Mouse (Mus musculus): Measurements from ENCODE around the gene Nmnat3.
"Not testable (repeated sequence)": the region's sequence is repeated elsewhere in the genome, so short reads cannot be mapped to it uniquely, and the experiment has no call there.

Gene Nmnat3

DNA sequence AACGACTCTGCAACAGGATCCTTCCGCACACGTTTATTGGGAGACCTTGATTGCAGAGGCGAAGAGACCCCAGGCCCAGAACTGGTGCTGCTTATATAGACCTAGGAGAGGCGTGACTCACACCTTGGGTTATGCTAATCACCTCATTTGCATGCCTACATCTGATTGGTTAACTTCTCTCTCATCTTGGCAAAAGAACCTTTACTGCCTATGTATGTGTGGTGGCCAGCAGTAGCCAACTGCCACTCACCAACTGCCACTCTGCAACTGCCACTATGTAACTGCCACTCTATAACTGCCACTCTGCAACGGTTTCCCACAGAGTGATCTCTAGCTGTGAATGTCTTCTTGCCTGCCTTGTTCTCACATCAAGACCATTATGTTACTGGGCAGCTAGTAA is at the start of gene Nmnat3:
Nmnat3 (plus strand) TSS at position 301 of the 400 bp plus-strand sequence.
- DNase-seq (ENCODE audit: low read depth, low spot score): not testable (repeated sequence)

DNA sequence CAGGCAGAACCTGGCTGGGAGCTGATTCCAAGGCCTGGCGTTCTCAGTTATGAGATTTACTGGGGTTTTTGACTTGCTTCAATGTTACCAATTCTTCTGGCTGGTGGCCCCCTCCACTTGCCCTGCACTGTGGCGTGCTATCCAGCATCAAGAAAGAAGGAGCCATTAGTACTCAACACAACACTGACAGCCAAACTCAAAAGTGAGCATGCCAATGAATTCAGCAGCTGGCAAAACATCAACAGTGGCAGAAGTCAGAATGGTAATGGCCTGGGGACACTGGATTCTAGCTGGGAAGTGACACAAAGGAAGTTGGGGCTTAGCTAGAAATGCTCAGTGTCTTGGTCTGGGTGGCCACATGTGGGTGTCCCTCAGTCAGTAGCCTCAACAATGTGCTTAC is 43.8 kb upstream of the Nmnat3 start:
- DNase-seq (ENCODE audit: low read depth, low spot score): no peak

DNA sequence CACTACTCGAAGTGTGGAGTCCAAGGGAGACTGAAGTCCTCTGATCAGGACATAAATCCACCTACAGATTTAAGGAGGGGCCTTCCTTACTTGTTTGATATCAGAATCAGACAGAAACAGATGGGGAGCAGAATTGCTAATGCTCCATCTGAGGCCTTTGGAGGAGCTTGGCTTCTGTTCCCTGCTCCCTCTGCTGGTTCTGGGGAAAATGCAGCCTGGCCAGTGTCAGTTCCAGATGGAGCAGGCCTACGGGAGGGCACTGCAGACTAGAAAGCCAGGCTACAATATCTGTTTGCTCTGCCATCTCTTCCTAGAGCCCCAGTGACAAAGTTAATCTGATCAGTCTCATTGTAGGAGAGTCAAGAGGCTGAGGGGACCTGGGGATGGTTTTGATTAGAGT is 43.0 kb upstream of the Nmnat3 start:
- no peak for DNase-seq (ENCODE audit: low read depth, low spot score)

DNA sequence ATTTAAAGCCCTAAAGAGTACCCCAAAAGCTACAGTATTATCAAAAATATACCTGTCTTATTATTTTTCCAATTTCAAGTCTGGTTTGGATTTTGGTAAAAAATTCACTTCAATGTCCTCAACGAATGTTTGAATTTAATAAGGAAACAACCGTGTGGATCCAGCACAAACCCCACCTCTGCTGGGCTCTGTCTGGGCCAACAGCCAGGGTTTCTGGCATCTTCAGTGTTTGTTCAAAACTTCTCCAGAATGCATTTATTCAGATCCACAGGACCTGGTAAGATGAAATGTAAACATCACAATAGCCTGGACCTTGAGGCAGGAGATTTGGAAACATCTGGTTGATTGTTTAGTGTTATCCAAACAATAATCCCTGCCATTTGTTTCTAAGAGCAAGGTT is 42.0 kb upstream of the Nmnat3 start:
- no peak for DNase-seq (ENCODE audit: low read depth, low spot score)

DNA sequence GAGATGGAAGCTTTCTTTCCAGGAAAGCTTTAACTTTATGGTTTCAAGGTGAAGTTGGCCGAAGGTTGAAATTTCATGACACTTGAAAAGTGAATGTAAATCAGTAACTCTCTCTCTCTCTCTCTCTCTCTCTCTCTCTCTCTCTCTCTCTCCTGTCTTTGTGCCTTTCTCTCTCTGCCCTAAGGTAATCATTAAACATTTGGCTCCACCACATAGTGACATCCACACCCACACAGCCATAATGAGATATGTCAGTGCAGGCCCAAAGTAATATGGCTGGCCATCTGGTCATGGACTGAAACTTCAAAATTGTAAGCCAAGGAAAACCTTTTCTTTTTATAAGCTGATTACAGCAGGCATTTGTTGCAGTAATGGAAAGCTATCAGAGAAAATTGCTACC is 40.9 kb upstream of the Nmnat3 start:
- DNase-seq (ENCODE audit: low read depth, low spot score): no peak

DNA sequence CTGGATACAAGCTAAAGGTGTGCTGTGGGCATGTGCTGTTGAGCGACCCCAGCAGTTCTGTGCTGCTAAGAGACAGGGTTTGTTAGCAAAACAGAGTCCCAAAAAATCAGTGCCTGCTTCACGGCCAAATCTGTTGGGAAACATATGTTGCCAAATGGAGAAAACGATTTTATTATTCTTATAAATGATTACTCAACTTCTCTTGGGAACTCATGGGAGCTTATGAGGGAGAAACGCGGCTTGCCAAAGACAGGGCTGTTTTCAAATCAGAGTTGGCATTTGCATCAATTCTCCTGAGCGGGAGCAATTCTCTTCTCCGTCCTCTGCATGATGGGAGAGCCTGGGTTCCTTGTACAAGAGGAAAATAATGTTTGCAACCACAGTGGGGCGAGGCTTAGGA is 27.0 kb upstream of the Nmnat3 start:
- no peak for DNase-seq (ENCODE audit: low read depth, low spot score)

DNA sequence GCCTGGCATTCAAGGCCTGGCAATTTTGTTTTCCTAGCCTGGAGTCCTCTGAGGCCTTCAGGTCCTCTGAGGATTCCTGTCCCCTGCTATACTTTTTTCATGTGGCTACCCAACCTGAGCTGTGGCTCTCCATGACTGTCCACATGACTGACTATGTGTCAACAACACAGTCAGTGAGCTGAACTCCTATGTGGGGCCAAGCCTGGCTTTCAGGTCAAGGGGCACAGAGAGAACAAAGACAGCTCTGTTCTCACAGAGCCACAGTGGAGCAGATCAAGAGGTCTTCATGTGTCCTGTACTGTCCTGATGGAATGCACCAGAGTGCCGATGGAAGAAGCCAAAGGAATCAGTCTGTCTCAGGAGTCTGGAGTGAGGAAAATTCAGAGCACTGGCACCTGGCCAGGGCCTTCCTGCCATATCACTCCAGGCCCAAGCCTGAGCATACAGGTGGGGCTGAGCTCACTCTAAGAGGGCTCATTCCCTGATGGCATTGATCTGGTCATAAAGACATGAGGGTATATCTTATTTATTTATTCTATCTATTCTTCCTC is 25.7 kb upstream of the Nmnat3 start:
- no peak for DNase-seq (ENCODE audit: low read depth, low spot score)

DNA sequence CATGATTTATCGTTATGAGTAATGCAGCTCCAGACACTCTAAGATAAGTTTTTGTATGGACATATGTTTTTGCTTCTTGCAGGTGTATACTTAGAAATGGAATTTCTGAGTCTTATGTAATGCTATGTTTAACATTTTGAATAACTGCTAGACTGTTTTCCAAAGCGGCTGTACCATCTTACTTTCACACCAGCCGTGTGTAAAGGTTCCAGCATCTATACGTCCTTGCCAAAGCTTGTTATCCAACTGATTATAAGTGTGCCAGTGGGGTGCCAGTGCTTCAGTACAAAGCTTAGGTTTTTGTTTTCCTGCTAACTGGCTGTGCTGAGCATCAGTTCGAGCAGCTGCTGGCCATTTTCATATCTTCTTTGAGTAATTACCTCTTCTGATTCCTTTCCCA is 22.3 kb upstream of the Nmnat3 start:
- no peak for DNase-seq (ENCODE audit: low read depth, low spot score)

DNA sequence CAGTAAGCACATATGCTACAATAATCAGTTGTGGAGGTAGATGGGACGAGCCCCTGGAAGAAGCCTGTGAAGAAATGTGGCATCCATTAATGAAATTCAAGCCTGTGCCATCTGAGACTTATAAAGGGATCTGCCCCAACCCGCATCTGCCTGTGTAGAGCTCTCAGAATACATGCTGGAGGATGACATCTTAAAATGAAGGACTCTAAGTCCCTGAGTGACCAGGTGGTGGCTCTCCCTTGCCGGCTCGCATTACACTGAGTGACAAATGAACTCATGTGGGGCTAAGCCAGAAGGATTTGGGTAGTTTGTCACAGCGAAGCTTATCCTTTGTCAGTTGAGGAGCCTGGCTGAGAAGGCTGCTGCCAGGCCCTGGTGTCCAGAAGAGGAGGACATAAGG is 14.5 kb upstream of the Nmnat3 start:
- DNase-seq (ENCODE audit: low read depth, low spot score): no peak

DNA sequence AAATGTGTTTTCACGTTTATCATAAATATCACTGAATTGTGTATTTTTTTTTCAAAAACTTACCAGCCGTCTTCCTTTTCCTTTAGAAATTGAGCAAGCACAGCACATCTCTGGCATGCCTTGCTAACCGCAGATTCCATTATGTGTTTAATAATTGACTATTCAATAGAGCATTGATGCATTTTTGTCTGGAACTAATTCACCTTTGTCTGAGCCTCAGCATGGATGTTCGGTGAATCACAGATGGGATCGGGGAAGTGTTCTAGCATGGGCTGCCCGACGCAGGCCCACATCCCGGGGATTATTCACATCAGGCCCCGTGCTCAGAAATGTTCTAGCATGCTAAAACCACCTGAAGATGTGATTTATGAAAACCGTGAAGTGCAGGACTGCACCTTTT is 12.2 kb upstream of the Nmnat3 start:
- DNase-seq (ENCODE audit: low read depth, low spot score): no peak

DNA sequence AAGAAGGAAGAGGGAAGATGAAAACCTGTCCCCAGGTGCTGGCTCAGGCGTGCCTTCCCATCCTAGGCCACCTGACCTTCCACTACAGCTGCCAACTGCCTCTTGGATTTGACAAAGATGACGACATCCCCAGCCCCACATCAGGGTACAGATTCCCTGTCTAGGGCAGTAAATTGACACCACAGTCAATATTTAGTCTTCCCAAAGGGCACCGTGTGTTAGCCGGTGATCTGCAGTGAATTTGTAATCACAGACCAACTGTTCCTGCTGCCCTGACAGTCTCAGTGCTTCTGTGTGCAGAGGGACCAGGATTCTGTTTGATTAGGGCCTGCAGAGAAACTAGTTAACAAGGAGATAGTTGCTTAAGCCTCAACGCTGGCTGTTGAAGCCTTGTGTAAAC is 7.1 kb upstream of the Nmnat3 start:
- DNase-seq (ENCODE audit: low read depth, low spot score): no peak

DNA sequence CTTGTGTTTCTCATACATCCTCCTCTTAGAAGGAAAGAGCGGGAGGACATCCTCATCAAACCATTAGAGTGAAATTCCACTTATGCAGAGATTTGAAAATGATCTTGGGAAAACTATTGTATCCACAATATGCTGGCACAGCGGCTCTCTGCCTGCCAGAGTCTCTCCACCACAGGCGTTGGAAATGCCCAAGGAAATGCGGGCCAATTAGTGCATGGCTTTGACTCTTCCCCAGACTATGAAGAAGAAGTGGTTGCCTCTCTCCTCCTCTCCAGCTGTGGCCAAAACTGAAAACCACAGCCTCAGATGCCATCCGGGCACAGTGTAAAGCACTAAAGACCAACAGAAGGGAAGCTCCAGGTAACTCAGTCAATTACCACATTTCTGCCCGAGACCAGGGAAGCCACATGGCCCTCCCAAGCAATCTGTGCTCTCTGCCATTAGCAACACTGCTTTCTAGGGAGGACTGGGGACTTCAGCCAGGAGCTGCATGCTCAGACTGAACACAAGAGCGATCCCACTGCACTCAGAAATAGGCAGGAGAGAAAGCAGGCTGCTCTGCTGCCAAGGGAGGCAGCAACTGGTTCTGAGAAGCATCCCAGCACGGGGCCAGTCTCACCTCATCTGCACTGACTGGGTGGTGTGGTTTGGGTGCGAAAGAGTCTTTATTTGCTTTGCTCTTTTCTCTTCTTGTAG is 1.5 kb upstream of the Nmnat3 start:
- no peak for DNase-seq (ENCODE audit: low read depth, low spot score)

DNA sequence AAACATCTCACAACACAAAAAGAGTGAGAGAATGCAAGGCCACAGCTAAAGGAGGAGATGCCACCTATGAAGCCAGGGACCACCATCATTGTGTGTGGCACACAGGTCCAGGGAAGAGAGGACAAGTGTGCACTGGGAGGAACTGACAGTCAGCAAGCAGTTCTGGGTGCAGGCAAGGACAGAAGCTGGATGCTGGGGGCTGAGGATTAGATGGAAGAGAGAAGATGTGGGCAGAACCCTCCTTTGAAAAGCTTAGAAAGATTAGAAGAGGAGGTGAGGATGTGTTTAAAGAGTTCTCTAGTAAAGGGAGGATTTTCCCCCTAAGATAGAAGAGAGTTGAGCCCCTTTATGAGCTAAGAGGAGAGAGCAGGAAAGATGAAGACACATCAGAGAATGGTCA is 2.4 kb downstream of the Nmnat3 start:
- no peak for DNase-seq (ENCODE audit: low read depth, low spot score)

DNA sequence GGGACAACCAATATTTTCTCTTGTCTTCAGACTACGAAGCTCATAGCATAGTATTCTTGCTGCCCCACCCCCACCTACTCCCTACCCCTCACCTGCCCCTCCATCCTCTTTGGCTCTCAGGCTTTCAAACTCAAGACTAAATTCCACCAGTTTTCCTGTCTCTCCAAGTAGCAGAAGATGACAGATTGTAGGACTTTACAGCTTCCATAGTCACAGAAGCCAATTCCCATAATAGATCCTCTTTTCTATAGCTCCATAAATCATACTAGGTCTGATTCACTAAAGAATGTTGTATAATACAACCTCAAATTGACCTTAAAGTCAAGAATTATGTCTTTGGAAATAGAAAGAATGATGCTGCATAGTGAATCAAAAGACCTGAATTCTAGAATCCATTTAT is 3.4 kb downstream of the Nmnat3 start:
- no peak for DNase-seq (ENCODE audit: low read depth, low spot score)

DNA sequence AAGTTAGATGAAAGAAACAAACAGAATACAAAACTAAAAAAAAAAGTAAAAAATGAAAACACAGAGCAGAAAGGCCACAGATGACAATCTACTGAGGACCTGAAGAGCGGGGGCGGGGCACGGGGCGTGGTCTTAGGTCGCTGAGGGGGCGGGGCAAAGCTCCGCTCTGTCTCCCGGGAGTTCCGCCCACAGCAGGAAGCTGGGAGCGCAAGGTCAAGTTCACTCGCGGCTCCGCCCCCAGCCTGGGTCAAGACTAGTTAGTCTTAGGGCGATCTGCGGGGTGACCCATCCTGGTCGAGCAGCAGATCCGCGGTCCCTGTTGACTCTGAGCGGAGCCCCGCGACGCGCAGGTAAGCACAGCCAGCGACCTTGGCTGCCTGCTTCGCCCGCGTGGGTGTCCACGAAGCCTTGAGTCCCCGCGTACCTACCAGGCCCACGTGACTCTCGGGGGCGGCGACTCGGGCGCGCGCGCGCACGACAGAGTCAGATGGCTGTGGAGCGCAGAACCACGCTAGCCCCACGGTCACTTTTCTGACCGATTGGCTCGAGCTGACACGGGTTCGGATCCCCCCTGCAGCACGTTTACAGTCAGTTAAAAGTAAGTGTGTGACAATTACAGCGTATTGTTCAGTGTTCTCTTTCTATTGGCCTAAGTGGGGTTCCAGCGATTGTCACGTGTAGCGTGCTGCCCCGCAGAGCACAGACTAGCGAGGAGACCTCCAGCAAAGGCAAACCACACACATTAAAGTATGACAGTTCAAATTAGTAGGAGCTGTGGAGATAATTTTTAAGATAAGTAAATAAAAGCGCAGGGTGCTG is 9.4 kb downstream of the Nmnat3 start:
- peak; percentile 94 for DNase-seq (ENCODE audit: low read depth, low spot score)

DNA sequence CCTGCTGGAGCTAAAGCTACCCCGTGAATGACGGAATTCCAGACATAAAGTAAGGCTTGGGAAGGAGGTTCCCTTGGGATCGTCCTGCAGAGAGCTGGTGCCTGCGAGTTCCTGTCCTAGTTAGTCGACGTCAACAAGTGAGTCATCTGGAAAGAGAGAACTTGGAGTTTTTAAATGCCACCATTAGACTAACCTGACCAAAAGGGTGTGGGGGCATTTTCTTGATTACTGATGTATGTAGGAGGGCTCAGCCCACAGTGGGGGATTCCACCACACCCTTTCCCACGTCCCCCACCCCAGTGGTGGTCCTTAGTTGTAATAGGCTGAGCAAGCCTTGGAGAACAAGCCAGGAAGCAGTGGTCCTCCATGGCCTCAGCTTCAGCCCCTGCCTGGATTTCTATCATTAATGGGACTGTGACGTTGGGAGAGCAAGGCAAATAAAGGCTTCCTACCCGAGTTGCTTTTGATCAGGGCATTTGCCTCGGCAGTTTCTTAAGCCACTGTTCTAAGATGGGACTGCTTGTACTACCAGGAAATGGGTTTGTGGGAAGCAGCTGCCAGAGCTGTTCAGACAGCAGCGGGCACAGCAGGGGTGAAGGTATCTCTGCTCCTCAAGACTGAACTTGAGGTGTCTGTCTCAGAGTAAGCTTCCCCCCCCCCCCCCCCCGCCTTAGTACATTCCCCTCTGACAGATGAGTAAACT is 10.2 kb downstream of the Nmnat3 start:
- peak; percentile 53 for DNase-seq (ENCODE audit: low read depth, low spot score)

DNA sequence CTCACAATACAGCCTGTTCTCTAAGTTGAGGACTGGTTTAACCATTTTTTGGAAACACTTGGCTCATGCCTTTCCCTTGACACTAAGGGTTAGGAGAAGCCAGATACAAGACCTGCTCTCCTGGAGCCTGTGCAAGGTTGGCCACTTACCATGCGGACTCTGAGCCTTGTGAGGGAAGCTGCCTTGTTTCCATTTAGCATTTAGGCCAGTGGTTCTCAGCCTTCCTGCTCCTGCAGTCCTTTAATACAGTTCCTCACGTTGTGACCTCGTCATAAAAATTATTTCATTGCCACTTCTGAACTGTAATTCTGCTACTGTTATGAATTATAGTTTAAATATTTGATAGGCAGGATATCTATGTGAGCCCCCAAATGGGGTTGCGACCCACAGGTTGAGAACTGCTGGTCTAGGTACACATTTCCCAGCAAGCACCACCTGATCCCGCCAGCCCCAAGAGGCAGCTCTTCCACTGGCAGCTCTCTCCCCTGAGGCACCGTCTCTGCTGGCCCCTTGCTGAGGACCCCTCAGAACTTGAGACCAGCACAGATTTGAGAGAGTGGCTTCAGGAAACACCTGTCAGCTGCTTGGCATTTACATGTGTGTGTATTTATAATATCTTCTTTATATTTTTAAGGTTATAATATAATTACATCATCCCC is 10.8 kb downstream of the Nmnat3 start:
- DNase-seq (ENCODE audit: low read depth, low spot score): no peak

DNA sequence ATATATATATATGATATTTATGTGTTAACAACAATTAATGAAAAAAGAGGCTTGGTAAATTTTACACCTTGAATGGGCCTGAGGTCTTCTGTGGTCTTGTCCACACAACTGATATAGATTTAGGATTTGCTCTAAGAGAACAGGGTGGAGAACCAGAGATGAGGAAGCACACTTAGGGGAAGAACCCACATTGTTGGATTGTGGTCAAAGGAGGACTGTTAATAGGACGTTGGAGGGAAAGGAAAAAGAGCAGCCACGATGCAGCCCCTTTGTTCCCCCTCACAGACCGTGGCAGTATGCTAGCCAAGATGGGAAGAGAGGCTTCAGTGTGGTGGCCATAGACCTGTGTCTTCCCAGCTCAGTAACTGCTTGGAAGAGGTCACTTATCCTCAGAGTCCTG is 11.5 kb downstream of the Nmnat3 start:
- DNase-seq (ENCODE audit: low read depth, low spot score): no peak

DNA sequence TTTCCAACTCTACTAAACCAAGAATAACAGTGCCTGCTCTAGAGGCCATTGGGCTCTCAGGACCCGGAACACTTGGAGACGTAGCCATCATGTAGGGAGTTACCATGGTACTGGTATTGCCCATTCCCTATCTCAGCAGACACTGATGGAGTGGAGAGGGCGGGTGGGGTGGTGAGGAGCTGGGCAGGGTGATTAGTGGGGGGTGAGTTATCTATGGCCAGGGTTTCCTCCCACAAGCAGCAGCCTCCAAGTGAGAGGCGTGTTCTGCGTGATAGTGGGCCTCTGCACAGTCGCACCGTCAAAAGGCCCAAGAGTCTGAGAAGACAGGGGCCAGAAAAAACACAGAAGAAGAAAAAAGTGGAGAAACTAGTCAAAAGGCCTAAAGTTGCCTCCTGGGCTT is 12.0 kb downstream of the Nmnat3 start:
- DNase-seq (ENCODE audit: low read depth, low spot score): no peak

DNA sequence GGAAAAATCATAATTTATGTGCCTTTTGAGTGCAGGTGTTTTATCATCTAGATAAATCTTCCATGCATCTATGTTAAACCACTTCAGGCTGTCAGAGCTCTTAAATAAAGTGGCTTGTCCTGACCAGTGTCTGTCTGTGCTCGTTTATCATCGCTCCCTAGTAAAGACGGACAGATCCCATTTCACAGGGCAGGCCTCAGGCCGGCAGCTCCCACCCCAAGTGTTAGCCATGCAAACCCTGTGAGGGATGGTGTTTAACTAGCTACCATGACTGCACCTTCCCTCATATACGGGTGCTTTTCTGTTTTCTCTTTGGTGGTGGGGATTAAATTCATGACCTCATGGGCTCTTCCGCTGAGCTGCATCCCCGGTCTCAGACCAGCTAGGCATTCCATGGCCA is 13.3 kb downstream of the Nmnat3 start:
- no peak for DNase-seq (ENCODE audit: low read depth, low spot score)

DNA sequence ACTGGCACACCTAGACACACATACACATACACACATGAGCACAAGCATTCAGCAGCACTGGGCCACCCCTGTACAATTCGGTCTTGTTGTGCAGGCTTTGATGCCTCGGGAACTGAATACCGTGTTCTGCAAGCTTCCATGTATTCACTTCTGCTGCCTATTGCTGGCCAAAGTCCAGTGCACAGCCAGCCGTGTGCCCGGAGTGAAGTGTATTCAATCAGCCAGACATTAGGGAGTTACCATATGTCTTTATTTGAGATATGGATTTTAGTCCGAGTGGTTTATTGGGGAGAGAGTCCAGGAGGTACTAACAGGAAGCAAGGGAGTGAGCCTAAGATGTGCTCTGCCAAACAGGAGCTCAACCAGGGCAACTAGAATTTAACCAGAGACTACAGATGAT is 19.8 kb downstream of the Nmnat3 start:
- DNase-seq (ENCODE audit: low read depth, low spot score): no peak
